Mouse (Mus musculus) stomach, postnatal 0 days (tissue): Measurements from ENCODE around the gene Oprl1.
A peak's percentile ranks its signal among the peaks of the same experiment; 100 is the strongest.

Experiments used
- CTCF ChIP-seq: IDR thresholded peaks from 2 replicates; pipeline ENCODE4 v1.5.1; 2016; ENCODE audit warnings: antibody characterized with exemption, low read depth, mild to moderate bottlenecking, moderate library complexity
- EP300 ChIP-seq: optimal IDR thresholded peaks from 2 replicates; pipeline ENCODE3; 2016; ENCODE audit warnings: antibody characterized with exemption

GRCm38 (mm10) chr2:181675454-181675853 is 39.4 kb upstream of the Oprl1 start:
- TF ChIP-seq CTCF (peak; percentile 13; the same call in 1 of the 2 replicates), EP300 (no peak)
